Mouse (Mus musculus) testis, postnatal 10 days (tissue): Measurements from ENCODE around the gene Ada.

Experiments used
- DNase-seq: peaks from one replicate; pipeline ENCODE4 v3.0.0; 2021; ENCODE audit warnings: low spot score

The Ada gene

DNA sequence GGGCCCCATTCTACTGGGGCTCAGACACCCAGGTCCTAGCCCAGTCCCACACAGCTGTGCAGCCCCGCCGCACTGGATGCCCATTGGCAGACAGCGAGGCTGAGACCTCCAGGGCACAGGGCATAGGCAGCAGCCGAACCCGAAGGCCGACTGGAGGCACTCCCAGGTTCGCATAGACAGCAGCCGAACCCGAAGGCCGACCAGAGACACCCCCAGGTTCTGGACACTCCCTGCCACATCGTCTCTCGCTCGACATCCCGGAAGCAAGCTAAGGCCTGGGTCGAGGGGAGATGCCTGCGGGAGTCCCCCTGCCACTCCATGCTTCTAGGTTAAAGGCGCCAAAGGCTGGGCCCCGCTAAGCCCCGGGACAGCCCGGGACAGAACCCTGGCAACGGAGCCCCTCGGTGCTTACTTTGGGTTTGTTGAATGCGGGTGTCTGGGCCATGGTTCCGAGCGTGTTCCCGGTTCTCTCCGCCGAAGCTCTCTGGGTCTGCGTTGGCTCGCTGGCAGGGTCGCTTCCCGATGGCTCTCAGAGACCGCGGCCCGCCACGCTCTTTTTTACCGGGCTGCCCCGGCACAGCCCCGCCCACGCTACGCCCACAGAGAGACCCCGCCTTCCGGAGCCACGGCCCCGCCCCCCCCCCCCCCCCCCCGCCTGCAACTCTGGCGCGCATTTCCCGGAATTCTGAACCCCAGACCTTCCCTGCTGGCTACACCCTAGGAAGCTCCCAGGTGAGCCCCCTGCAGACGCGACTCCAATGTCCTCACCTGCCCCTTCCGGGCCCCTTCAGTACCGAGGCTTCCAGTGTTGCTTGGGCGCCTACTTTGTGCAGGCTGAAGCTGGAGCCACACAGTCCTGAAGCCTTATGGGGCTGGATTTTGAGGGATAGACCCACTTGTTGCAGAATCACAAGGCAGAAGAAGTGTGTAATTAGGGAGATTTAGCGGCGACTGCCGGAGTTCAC lies at the start of gene Ada:
Ada (minus strand) TSS at position 593 of the 965 bp plus-strand sequence.
- DNase-seq: peak; percentile 85

DNA sequence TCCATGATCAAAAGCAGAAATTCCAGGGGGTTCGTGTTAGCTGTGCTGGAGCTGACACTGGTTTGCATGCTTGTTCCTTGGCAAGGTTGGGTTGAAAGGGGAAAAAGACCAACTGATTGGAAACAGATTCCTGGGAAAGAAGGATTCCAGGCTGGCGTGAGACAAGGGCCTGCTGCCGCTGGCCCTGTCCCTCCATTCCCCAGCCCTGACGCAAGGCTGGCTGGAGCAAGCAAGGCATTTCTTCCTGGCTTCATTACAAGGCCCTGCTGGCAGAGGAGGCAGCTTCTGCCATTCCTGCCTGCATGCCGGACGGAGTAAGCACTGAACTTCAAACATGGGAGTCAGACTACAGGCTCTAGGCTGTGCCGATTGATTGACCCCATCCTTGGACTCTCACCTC lies 48.4 kb upstream of the Ada start:
- no peak for DNase-seq

DNA sequence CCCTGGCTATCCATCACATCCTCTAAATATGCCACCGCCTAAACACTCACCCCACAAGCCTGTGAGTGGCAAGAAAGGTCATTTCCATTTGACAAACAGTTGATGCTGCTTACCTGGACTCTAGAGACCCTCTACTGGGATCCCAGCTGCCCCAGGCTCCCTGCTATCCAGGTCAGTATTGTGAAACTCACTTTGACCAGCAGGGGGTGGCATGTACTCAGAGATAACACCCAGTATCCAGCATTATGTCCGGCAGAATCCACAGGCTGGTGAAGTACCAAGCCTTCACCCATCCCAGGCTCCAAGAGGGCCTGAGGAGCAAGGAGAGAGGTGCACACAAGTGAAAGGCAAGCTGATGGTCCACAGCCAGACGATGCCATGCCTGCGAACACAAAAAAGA lies 38.4 kb upstream of the Ada start:
- DNase-seq: peak; percentile 81

DNA sequence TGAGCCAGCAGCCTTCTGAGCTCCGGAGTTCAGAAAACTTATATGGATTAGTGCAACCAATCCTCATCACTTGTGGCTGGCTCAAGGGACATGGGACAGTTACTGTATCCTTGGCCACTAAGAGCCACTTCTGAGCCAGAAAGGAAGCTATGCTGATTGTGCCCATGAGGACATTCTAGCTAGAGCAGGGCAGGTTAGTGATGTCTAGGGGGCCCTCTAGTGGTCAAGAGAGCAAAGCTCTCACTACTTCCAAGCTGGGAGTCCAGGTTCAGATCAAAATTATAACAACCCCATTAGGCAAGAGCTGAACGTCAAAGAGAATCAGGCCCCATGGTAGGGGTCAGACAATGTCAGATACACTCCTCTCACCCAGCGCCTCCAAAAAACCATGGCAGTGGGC lies 37.7 kb upstream of the Ada start:
- no peak for DNase-seq

DNA sequence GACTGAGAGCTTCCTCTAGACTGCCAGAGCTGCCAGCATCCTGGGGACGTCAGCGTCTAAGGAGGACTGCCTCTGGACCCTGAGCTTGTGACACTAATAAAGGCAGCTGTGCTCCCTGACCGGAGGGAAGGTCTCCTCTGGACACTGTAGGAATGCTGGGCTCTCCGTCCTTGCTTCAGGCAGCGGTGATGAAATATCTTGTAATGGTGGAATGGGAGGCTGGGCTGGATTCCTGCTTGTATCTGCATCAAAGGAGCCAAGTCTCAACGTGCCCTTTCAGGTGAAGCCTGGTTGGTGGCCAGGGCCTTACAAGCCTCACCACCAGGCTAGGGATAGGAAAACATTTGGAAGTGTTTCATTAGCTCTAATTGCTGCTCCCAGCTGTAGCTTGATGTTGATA lies 37.0 kb upstream of the Ada start:
- DNase-seq: no peak

DNA sequence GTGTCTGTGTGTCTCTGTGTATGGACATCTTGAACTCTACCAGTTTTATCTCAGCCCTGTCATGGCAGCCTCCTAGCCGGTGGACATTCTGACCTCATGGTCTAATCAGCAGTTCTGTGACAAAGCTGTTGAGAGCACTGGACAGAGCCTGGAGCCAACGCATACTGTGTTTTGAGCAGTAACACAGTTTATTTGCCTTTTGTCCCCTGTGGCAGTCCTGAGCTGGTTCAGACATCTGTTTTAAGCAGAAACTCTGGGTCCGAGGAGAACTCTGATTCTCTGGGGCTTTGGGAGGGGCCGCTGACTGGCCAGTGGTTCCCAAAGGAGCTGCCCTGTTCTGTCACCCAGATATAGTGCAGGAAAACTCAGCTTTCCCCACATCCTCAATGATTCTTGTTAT lies 33.9 kb upstream of the Ada start:
- DNase-seq: no peak

DNA sequence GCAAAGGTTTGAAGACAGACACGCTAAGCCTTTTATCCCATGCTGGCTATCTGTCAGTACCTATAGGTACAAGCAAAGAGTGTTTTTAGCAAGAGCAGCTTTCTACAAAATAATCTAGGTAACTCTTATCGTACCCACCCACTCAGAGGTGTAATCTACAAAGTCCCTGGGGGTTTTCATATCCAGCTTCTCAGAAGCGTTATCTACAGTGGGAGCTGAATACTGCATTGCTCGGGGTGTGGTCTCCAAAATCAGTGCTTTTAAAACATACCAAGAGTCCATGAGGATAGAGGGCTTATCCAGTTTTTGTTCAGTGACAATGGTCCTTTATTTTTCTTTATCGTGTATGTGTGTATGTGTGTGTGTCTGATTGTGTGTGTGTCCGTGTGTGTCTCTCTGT lies 33.3 kb upstream of the Ada start:
- DNase-seq: no peak

DNA sequence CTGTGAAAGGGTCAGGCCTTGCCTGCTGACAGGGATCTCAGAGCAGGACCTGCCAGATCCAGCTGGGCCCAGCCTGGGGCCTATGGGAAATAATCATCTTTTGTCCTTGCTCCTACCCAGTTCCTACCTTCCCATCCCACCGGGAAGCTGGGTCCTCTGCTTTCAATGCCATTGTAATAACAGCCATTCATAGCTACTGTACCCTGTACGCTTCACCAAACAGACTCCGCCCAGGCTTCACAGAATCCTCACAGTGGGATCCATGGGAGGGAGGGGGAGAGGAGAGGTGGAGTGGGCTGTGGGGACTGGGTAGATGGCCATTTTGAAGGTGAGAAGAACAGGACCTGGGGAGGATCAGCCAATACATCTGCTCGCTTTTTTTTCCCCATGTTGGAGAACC lies 28.9 kb upstream of the Ada start:
- DNase-seq: no peak

DNA sequence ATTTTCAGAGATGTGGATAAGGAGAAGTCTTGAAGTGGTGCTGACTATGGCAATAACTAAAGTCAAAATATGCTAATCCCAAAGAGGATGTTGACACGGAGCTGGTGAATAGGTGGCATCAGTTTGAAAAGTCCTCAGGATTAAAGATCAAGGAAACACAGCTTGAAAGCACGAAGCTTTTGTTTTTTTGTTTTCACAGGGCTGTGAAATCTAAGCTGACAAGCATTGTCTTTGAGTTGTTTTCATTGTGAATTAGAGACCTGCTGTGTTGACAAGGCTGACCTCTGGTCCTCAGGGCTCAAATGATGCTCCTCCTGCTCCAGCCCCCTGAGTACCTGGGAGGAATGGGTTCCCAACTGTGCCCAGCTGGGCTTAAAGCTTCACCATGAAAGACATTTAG lies 27.0 kb upstream of the Ada start:
- DNase-seq: no peak

DNA sequence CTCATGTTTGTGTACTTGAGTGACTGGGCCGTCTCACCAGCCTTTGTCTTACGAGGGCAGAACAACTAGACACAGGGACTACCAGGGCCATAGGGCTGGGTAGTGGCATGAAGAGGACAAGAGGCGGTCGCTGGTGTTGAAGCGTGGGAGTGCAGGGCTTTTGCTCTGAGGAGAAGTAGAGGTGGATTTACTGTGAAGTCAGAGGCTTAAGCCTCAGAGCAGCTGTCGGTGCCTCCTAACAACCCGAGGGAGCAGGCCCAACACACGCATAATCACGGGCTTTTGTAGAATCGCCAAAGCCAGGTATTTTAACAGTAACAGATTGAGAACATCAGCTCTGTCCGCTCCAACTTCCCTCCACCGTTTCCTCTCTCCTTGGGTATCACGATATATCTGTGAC lies 26.6 kb upstream of the Ada start:
- no peak for DNase-seq

DNA sequence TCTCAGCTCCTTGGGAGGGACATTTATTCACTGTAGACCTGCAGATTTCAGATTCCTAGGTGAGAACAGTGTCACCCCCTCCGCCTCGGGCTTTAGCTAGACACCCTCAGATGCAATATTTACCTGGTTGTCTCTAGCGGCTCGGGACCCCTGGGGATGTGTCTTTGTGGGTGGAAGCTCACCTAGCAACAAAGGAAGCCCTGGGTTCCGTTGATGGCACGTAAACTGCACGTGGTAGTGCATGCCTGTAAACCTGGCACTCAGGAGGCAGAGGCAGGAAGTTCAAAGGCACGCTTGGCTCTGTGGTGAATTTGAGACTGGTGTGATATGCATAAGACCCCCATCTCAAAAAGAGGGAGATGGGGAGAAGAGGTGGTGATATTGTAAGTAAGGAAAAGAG lies 20.7 kb upstream of the Ada start:
- DNase-seq: no peak

DNA sequence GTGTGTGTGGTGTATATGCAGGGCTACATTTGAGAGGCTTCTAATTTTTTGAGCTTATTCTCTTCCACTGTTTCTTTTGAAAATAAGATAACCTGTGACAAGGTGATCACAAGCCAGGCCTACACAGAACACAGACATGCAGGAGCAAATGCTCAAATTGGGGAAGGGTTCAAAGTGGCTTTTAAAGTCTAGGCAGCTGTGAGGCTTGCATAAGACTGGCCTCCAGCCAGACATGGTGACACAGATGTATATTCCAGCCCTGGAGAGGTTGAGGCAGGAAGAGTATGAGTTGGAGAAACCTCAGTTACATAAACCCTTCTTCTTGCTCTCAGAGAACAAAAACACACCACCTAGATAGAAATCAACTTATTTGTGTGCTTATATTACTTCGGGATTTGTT lies 16.9 kb upstream of the Ada start:
- no peak for DNase-seq

DNA sequence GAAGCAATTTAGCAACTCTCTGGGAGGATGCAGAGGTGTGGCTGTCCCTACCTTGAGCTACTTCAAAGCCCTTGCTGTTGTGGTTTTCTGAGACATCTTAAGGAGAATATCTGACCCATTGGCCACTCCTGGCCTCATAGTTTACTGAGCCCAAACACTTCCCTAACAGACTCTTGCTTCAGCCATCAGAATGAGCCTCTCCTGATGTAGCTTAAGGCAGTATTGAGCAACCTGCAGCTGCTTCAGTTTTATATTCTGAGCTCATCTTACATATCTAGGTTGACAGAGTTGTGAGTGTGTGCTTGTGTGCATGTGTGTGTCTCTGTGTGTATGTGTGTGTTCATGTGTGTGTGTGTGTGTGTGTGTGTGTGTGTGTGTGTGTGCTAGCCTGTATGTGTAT lies 16.2 kb upstream of the Ada start:
- no peak for DNase-seq

DNA sequence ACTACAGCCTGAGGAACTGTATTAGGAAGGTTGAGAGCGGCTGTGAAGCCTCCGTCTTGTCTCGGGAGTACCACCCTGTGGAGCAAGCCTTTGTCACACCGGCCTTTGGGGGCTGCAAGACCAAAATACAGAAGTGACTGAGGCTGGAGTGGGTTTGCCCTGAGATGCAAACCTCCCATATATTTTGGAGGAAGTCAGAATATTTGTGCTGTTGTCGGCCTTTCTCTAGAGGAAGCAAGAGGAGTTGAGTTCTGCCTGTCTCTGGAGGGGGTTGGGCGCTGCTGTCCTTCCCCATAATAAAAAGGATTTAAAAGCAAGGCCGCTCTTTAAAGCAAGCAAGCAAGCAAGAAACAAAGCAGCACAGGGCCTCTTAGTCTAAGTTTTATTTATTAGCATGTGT lies 11.4 kb upstream of the Ada start:
- DNase-seq: no peak

DNA sequence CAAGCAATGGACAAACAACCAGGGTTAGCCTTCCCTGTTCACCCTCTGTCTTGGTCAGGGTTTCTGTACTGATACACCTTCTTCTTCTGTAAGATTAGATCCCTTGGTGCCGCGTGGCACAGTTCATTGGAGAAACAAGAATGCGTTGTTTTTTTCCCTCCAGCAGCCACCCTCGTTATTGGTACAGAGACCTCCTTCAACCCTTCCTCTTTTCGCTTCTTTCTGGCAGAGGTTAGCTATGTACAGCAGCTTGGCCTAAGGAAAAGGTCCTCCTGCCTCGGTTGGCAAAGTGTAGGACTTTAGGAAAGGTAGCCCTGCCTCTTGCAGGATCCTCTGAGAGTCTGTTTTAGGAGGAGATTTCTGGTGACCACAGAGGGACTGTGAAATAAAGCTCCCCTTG lies 10.6 kb upstream of the Ada start:
- DNase-seq: no peak

DNA sequence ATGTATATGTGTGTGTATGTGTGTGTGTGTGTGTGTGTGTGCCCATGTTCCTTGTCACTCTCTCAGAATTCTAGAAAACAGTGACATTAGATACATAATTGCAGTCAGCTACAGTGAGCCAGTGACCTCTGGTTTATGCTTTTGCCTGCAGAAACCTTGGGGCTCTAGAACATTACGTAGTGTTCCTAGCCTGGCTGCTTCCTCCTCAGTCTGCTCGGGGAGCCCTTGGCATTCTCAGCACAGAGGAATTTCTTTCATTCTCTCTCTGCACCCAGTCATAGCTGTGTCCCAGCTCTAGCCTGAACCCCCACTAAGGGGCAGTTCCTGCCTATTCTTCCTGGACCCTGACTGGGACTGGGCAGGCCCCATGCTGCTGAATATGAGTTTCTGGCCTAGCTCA lies 8.1 kb upstream of the Ada start:
- no peak for DNase-seq

DNA sequence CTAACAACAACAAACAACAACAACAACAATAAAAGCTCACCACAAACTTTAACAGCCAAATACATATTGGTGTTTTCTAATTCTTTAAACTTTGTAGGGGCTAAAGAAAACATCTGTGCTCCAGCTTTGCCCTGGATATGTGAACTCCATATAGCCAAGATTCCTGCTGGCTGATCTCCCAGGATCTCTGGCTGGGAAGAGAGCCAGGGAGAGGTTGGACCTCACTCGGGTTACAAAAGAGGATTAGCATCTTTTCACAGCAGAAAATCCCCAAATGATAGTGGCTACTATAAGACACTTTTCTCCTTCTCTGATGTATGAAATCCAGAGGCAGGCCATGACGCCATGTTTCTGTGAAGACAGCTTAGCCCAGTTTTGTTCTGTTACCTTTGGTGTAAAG lies 6.7 kb upstream of the Ada start:
- DNase-seq: peak; percentile 65

DNA sequence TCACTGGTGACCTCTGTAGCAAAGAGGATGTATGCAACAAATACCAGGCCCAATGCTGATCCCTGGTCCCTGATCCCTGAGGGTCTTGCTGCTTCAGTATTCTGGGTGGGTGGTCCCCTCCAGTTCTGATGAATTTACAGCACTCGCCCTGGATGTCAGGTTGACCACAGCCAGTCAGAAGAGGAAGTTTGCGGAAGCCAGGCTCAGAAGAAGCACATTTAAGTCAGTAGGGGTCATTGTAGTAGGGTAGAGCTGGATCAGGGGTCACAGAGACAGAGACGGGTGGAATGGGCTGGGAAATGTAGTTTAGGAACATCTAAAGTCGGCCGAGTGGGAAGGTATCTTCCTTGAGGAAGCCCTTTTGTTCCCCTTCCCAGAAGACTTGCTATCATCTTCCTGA lies 4.2 kb upstream of the Ada start:
- DNase-seq: no peak

DNA sequence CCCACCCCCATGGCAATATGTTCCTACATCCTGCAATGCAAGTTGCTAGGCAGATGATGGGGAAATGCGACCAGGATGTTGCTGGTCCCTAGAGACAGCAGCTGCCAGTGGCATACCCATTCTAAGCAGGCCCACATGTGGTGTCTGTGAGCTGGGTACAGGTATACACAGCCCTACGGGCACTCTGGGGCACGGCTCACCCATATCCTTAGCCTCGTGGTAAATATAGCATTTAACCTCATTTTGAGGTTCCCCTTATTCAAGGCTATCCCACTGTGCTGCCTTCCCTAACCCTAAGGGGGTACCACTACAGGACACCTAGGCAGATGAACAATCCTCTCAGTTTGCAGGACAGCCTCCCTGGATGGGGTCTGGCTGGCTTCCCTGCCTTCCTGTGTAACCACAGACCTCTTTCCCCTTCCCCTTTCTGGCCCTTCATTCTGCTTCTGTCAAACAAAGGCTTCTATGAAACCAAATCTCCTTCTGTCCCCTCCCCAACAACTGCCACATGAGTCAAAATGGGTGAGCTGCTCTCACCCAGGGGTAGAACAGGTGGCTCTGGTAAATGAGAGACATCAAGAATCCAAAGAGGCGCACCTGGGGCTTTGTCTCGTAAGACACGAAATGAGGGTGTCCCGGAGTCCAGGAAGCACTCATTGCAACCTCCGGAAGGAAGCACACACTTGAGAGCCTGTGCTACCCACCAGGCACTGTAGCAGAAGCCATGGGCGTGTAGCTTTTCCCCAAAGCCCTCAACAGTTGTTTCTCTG lies 5.1 kb downstream of the Ada start:
- DNase-seq: no peak

DNA sequence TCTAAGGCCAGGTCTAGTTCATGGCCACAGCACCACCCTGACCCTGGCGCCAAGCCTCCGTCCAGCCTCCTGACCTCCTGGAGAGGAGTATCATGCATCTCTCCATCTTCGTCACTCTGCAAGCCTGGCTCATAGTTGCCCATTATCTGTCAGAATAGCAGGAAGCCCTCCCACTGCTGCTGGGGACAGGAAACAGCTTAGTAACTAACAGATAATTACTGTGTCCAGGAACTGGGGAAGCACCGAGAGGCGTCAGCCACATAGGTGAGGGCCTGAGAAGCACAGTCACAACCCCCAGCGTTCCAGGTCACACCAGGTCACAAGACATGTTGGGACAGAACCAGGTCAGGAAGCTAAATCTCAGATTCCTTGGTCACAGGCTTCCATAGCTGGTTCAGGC lies 6.7 kb downstream of the Ada start:
- DNase-seq: no peak

DNA sequence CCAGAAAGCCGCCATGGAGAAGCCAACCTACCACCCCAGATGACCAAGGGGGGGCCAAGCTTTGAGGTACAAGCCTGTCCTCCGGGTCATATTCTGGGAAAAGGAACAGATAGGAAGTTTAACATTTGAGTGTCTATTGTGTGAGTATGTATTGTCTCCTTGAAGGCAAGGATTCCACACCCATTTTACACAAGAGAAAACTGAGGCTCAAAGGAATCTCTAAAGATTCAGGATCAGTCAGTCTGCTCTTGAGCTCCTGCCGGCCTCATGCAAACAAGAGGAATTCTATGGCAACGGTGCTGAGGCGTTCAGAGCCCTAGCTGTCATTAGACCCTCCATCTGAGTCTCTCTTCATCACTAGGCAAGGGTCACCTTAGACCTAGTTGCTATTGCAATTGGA lies 7.4 kb downstream of the Ada start:
- no peak for DNase-seq

DNA sequence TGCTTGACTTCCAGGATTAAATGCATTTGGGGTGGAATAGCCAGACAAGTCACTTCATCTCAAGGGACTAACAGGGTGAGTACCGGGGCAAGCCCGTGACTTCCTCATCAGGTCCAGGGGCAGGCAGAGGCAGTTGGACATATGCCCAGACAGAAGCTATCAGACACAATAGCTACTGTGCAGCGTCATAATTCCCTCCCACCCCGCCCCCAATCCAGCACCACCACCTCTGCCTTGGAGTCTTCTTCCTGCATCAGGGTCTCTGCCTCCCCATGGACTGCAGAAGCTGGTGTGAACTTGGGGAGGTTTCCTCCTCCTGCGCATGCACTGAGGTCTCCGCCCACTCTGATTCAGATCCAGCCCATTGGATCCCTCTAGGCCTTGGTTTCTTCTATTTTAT lies 14.1 kb downstream of the Ada start:
- DNase-seq: no peak

DNA sequence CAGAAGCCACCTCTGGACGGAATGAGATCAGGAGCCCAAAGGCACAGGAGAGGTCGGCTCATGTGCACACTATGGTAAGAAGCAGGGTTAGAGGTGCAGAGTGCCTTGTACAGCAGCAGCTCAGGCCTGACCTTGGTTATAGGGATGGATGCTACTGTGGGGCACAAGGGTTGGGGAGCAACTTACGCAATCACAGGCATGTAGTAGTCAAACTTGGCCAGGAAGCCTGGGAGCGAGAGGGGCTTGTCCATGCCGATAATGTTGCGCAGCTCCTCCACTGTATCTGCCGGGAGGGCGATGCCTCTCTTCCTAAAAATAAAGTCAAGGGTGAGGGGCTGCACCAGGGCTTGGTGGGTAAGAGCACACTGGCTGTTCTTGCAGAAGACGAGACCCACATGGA lies 14.9 kb downstream of the Ada start:
- DNase-seq: no peak

DNA sequence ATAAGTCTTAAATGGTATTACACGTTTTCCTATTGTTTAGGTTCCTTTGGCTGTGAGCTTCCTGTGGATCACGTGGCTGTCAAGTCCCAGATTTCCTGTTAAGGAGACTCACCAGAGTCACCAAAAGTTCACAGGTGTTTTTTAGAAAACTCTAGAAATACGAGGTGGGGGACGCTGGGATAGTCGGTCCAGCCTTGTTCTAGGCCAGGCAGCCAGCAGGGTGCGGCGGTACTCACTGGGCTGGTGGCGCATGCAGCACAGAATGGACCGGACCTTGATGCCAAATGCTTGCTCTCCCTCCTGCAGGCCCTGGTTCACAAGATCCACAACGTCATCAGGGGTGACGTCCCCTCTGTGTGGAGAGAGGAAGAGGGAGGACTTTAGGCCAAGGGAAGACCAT lies 18.0 kb downstream of the Ada start:
- DNase-seq: no peak
